Mouse (Mus musculus): ENCODE measurements around the gene Mylpf. TPM values are rescaled to one million over a fixed set of nuclear protein-coding genes. Genes with fewer than 3 reads are reported as not detected.

Mylpf gene
- total and polyA plus RNA-seq, 3 experiments: 3.0 to 5.2 (median 3.2) TPM

GRCm38 (mm10) chr7:127187351-127187750 is 21.3 kb upstream of the Mylpf start:
- H3K27ac ChIP-seq (ENCODE audit: insufficient read depth, low read depth): 0 out of 2 replicates have a peak overlapping the region, but pooled peaks have one; percentile 1
- TF ChIP-seq TCF12 (IDR thresholded peaks at IDR 0.05; ENCODE audit: low read depth, low read length) (0 out of 2 replicates have a peak, but pooled peaks have one; percentile 19), ZNF384 (IDR thresholded peaks at IDR 0.05; ENCODE audit: low read depth, low read length) (peak; percentile 44; the same call in 1 of the 2 replicates), ZKSCAN1 (IDR thresholded peaks at IDR 0.05; ENCODE audit: borderline replicate concordance, low read depth, low read length) (no peak)

GRCm38 (mm10) chr7:127188305-127189276 is 20.1 kb upstream of the Mylpf start:
- Histone ChIP-seq H3K4me1 (ENCODE audit: control insufficient read depth in 1 of 2, insufficient read depth in 2 of 2) (peaks cover 32 to 91% of the 10 kb centered on the region in 2 experiments), H3K4me3 (replicated peaks in 1 of 3; ENCODE audit: low read depth in 2 of 3, low read length in 2 of 3, poor library complexity in 1 of 3) (peak overlapping the region in 2 of 3 experiments; percentile 12 to 35), H3K79me2 (replicated peaks; ENCODE audit: control insufficient read depth, extremely low read depth, insufficient read depth, poor library complexity, severe bottlenecking) (peaks cover 21% of the 10 kb centered on the region), H3K36me3 (replicated peaks in 1 of 2; ENCODE audit: control insufficient read depth in 1 of 2, insufficient read depth in 1 of 2, low read length in 1 of 2) (peaks cover 42 to 79% of the 10 kb centered on the region in 2 experiments), H3K9me3 (replicated peaks; ENCODE audit: low read length) (no peaks in the 10 kb centered on the region), H3K4me2 (ENCODE audit: insufficient read depth, low read depth, poor library complexity, severe bottlenecking) (peak overlapping the region; percentile 75), H3K27ac (ENCODE audit: insufficient read depth, low read depth) (peak overlapping the region; percentile 97), H3K9ac (ENCODE audit: insufficient read depth, low read depth) (peak overlapping the region; percentile 42), H3K27me3 (replicated peaks) (no peaks in the 10 kb centered on the region)
- in situ Hi-C loops (cut with MboI; ENCODE audit: low pct_ligation_motif_present, low pct_unique_long_range_greater_than_20kb, low sequenced_read_pairs) (loop anchor here (5.0 kb wide), 2 partner anchors 51 to 496 kb away; partner anchors contain the start of gene Spn), dilution Hi-C loops (cut with MboI; ENCODE audit: extremely low pct_ligation_motif_present, extremely low pct_unique_long_range_greater_than_20kb, low sequenced_read_pairs) (no loop called here)
- peak; percentile 91 for DNase-seq (ENCODE audit: extremely low read depth)
- no peak for TF ChIP-seq USF1 (IDR thresholded peaks at IDR 0.05; ENCODE audit: low read depth, low read length)
- TF ChIP-seq KAT2A (IDR thresholded peaks at IDR 0.05; ENCODE audit: insufficient replicate concordance, low read length): 0 out of 2 replicates have a peak, but pooled peaks have one; percentile 31
- peak in 1 of 2 experiments; percentile 30; a peak in 2 of 4 replicates for TF ChIP-seq CTCF (conservative IDR thresholded peaks at IDR 0.05 in 1 of 2, IDR thresholded peaks at IDR 0.05 in 1 of 2; ENCODE audit: low read depth in 2 of 2, low read length in 2 of 2)
- peak; percentile 79 for TF ChIP-seq CHD2 (IDR thresholded peaks at IDR 0.05; ENCODE audit: low read length)
- no peak for TF ChIP-seq ZC3H11A (IDR thresholded peaks at IDR 0.05; ENCODE audit: low read depth, low read length)
- TF ChIP-seq TBP (conservative IDR thresholded peaks at IDR 0.05; ENCODE audit: low read depth, low read length): peak; percentile 42; the same call in 1 of the 2 replicates
- peak; percentile 78 for TF ChIP-seq UBTF (IDR thresholded peaks at IDR 0.05; ENCODE audit: low read depth, low read length)
- TF ChIP-seq HCFC1 (IDR thresholded peaks at IDR 0.05; ENCODE audit: low read depth, low read length): no peak
- TF ChIP-seq E2F4 (IDR thresholded peaks at IDR 0.05; ENCODE audit: insufficient replicate concordance, low read depth, low read length): no peak
- no peak for TF ChIP-seq GABPA (IDR thresholded peaks at IDR 0.05; ENCODE audit: insufficient replicate concordance, low read depth, low read length)
- TF ChIP-seq POLR2AphosphoS2 (IDR thresholded peaks at IDR 0.05; ENCODE audit: low read depth, low read length): peak; percentile 72; the same call in 1 of the 2 replicates
- TF ChIP-seq ETS1 (conservative IDR thresholded peaks at IDR 0.05; ENCODE audit: low read depth, low read length): peak; percentile 81
- TF ChIP-seq NELFE (IDR thresholded peaks at IDR 0.05; ENCODE audit: low read depth, low read length): no peak
- peak; percentile 98 for TF ChIP-seq TCF12 (IDR thresholded peaks at IDR 0.05; ENCODE audit: low read depth, low read length)
- TF ChIP-seq USF2 (conservative IDR thresholded peaks at IDR 0.05; ENCODE audit: low read depth, low read length): no peak
- 0 out of 2 replicates have a peak, but pooled peaks have one; percentile 46 for TF ChIP-seq BHLHE40 (IDR thresholded peaks at IDR 0.05; ENCODE audit: low read depth, low read length)
- TF ChIP-seq ZKSCAN1 (IDR thresholded peaks at IDR 0.05; ENCODE audit: borderline replicate concordance, low read depth, low read length): no peak
- TF ChIP-seq POLR2A (IDR thresholded peaks at IDR 0.05; ENCODE audit: low read depth, low read length): peak; percentile 22
- peak; percentile 54; the same call in 1 of the 2 replicates for TF ChIP-seq ZNF384 (IDR thresholded peaks at IDR 0.05; ENCODE audit: low read depth, low read length)
- TF ChIP-seq NRF1 (IDR thresholded peaks at IDR 0.05; ENCODE audit: low read depth, low read length): no peak
- peak; percentile 68 for TF ChIP-seq JUND (conservative IDR thresholded peaks at IDR 0.05; ENCODE audit: low read depth, low read length)
- TF ChIP-seq MAFK (IDR thresholded peaks at IDR 0.05; ENCODE audit: insufficient replicate concordance, low read length): peak; percentile 45; the same call in 1 of the 2 replicates
- peak; percentile 67 for TF ChIP-seq JUN (IDR thresholded peaks at IDR 0.05; ENCODE audit: insufficient read depth, low read depth, low read length)
- peak; percentile 53; the same call in 1 of the 2 replicates for TF ChIP-seq MXI1 (IDR thresholded peaks at IDR 0.05; ENCODE audit: low read depth, low read length)
- 0 out of 2 replicates have a peak, but pooled peaks have one; percentile 59 for TF ChIP-seq RCOR1 (conservative IDR thresholded peaks at IDR 0.05; ENCODE audit: low read depth, low read length)
- TF ChIP-seq PAX5 (IDR thresholded peaks at IDR 0.05; ENCODE audit: low read length): no peak
- TF ChIP-seq MEF2A (IDR thresholded peaks at IDR 0.05; ENCODE audit: borderline replicate concordance, low read depth, low read length): peak; percentile 87

More at GRCm38 (mm10) chr7:127187351-127187750, 21.3 kb upstream of the Mylpf start:
- H3K4me1 ChIP-seq (ENCODE audit: control insufficient read depth in 1 of 2, insufficient read depth in 2 of 2): peaks cover 32 to 84% of the 10 kb centered on the region in 2 experiments
- DNase-seq (ENCODE audit: extremely low read depth): no peak
- no peak overlapping the region for H3K4me3 ChIP-seq (replicated peaks in 1 of 3; ENCODE audit: low read depth in 2 of 3, low read length in 2 of 3, poor library complexity in 1 of 3)
- H3K9me3 ChIP-seq (replicated peaks; ENCODE audit: low read length): no peaks in the 10 kb centered on the region
- no peak overlapping the region for H3K4me2 ChIP-seq (ENCODE audit: insufficient read depth, low read depth, poor library complexity, severe bottlenecking)
- dilution Hi-C loops (cut with MboI; ENCODE audit: extremely low pct_ligation_motif_present, extremely low pct_unique_long_range_greater_than_20kb, low sequenced_read_pairs) (no loop called here), in situ Hi-C loops (cut with MboI; ENCODE audit: low pct_ligation_motif_present, low pct_unique_long_range_greater_than_20kb, low sequenced_read_pairs) (loop anchor here (5.0 kb wide), 2 partner anchors 50 to 495 kb away; partner anchors contain the start of gene Spn)
- no peak overlapping the region for H3K9ac ChIP-seq (ENCODE audit: insufficient read depth, low read depth)
- no peaks in the 10 kb centered on the region for H3K27me3 ChIP-seq (replicated peaks)
- H3K36me3 ChIP-seq (replicated peaks in 1 of 2; ENCODE audit: control insufficient read depth in 1 of 2, insufficient read depth in 1 of 2, low read length in 1 of 2): peaks cover 37 to 80% of the 10 kb centered on the region in 2 experiments
- H3K79me2 ChIP-seq (replicated peaks; ENCODE audit: control insufficient read depth, extremely low read depth, insufficient read depth, poor library complexity, severe bottlenecking): peaks cover 10% of the 10 kb centered on the region

All from CH12.LX (cell line).